Mouse (Mus musculus) cortical plate, adult 2 months (tissue): ENCODE measurements around the gene Med21.

ENCODE experiments used
- CTCF ChIP-seq: fragments of 200-500 bp; IDR thresholded peaks from 2 replicates; pipeline ENCODE4 v1.5.1; 2011; ENCODE audit warnings: mild to moderate bottlenecking, control low read depth, low read length; ENCODE audit not compliant: insufficient read depth; ENCODE audit errors: extremely low read depth
- POLR2A ChIP-seq: fragments of 200-500 bp; IDR thresholded peaks from 2 replicates; pipeline ENCODE4 v1.6.1; 2011; ENCODE audit warnings: mild to moderate bottlenecking, low read length, control low read depth; ENCODE audit not compliant: insufficient read depth; ENCODE audit errors: extremely low read depth

GRCm38 (mm10) chr6:146674881-146675536, 32.7 kb downstream of the Med21 start:
- TF ChIP-seq CTCF (no peak), POLR2A (no peak)
